In the genomic region with DNA sequence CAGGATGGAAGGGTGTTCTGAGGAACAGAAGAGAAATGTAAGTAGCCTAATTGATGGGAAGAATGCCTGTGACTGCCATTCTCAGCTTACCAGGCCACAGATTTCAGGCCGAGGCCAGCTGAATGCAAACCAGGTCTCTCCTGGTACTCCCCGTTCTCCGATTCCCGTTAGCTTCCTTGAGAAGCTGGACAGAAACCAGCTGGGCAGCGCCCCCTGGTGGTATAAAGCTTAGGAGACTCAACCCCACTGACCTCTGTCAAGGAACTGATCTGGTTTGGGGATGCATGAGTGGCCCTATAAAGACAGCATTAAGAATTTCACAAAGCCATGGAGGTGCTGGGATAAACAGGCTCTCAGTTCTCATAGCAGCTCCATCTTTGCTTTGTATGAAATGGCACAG, we compare ENCODE assay signal across 9 mouse cellular contexts. TPM values are rescaled to one million over a fixed set of nuclear protein-coding genes. Genes with fewer than 3 reads are reported as not detected.
A peak's percentile ranks its signal among the peaks of the same experiment; 100 is the strongest.
DNase-seq lines count a peak whose midpoint lies in the region; ATAC-seq and TF ChIP-seq lines count a peak whose summit lies in the region.
"Had no signal": no experiment of that assay in that cellular context is flagged by ENCODE, and none has a peak within 500 bp of the region (broad histone marks: within the 10 kb centered on the region; RNA-seq: fewer than 3 reads in every experiment).

No protein-coding gene starts in this region.

- peaks cover 22% of the 10 kb centered on the region for H3K4me1 ChIP-seq in forebrain, embryonic 11.5 days (replicated peaks; ENCODE audit: control insufficient read depth, insufficient read depth, low read length)
- peaks cover 43% of the 10 kb centered on the region for H3K4me1 ChIP-seq in forebrain, embryonic 15.5 days
- H3K4me1 ChIP-seq in midbrain, postnatal 0 days (ENCODE audit: insufficient read depth, low read length) = 0 out of 2 replicates have a peak, but pooled peaks cover 2% of the 10 kb centered on the region

- peaks cover 17% of the 10 kb centered on the region for H3K27me3 ChIP-seq in forebrain, embryonic 11.5 days (ENCODE audit: control insufficient read depth, insufficient read depth, low read length)
- H3K27me3 ChIP-seq in forebrain, embryonic 15.5 days = peaks cover 16% of the 10 kb centered on the region; the same call in 1 of the 2 replicates
- H3K27me3 ChIP-seq in midbrain, postnatal 0 days (ENCODE audit: insufficient read depth, low read length) = peaks cover 40% of the 10 kb centered on the region

- peak; percentile 95 for DNase-seq in forebrain, embryonic 11.5 days (ENCODE audit: low spot score)
- peak; percentile 93 for DNase-seq in brain, adult 2 months (ENCODE audit: low read depth, low spot score)
- DNase-seq in left cerebral cortex, adult 9 months (ENCODE audit: low spot score in 2 of 2) = peak; percentile 33 to 81
- peak; percentile 91 for DNase-seq in midbrain, postnatal 0 days (ENCODE audit: low spot score)
- DNase-seq in spleen, postnatal 36 days (ENCODE audit: low spot score in 2 of 2) = peak; percentile 54 to 64

- H3K4me3 ChIP-seq in forebrain, embryonic 11.5 days (ENCODE audit: low read depth, low read length) = no peak overlapping the region
- no peak overlapping the region for H3K4me3 ChIP-seq in forebrain, embryonic 15.5 days
- no peak overlapping the region for H3K4me3 ChIP-seq in midbrain, postnatal 0 days (ENCODE audit: low read depth, low read length)
- H3K4me3 ChIP-seq: midbrain, embryonic 12.5 days had no signal

- no peak overlapping the region for H3K9ac ChIP-seq in forebrain, embryonic 11.5 days (ENCODE audit: low read length)
- H3K9ac ChIP-seq in forebrain, embryonic 15.5 days (replicated peaks) = no peak overlapping the region
- H3K9ac ChIP-seq in midbrain, postnatal 0 days (replicated peaks; ENCODE audit: low read length, poor library complexity, severe bottlenecking) = no peak overlapping the region
- H3K9ac ChIP-seq: midbrain, embryonic 12.5 days had no signal

- ATAC-seq in forebrain, embryonic 11.5 days (replicated peaks; ENCODE audit: low FRiP score) = no peak
- no peak for ATAC-seq in forebrain, embryonic 15.5 days (replicated peaks)
- peak; percentile 61 for ATAC-seq in erythroid progenitor cell, adult 5-6 weeks (replicated peaks; ENCODE audit: low FRiP score, poor library complexity, severe bottlenecking)
- ATAC-seq in hematopoietic stem cell, adult 5-6 weeks (replicated peaks in 1 of 2; ENCODE audit: insufficient read depth in 1 of 2, low FRiP score in 2 of 2, low TSS enrichment in 1 of 2, low read depth in 1 of 2, poor library complexity in 2 of 2, severe bottlenecking in 2 of 2) = peak; percentile 9 to 33; a peak in 1 of 4 replicates
- no peak for ATAC-seq in midbrain, postnatal 0 days (ENCODE audit: low FRiP score)

- no peaks in the 10 kb centered on the region for H3K36me3 ChIP-seq in forebrain, embryonic 11.5 days (ENCODE audit: control insufficient read depth, insufficient read depth, low read length)
- no peaks in the 10 kb centered on the region for H3K36me3 ChIP-seq in forebrain, embryonic 15.5 days
- no peaks in the 10 kb centered on the region for H3K36me3 ChIP-seq in midbrain, postnatal 0 days (ENCODE audit: insufficient read depth, low read length)
- H3K36me3 ChIP-seq: midbrain, embryonic 12.5 days had no signal

- H3K9me3 ChIP-seq in forebrain, embryonic 11.5 days (ENCODE audit: control insufficient read depth, low read length) = no peaks in the 10 kb centered on the region
- H3K9me3 ChIP-seq in forebrain, embryonic 15.5 days = no peaks in the 10 kb centered on the region
- H3K9me3 ChIP-seq in midbrain, postnatal 0 days (ENCODE audit: low read length) = no peaks in the 10 kb centered on the region
- H3K9me3 ChIP-seq: midbrain, embryonic 12.5 days had no signal

- TF ChIP-seq CTCF in midbrain, postnatal 0 days (IDR thresholded peaks at IDR 0.05) = peak; percentile 92

- no peak overlapping the region for H3K4me2 ChIP-seq in forebrain, embryonic 11.5 days (ENCODE audit: low read depth, low read length, severe bottlenecking)
- no peak overlapping the region for H3K4me2 ChIP-seq in forebrain, embryonic 15.5 days (replicated peaks)
- no peak overlapping the region for H3K4me2 ChIP-seq in midbrain, postnatal 0 days (ENCODE audit: low read depth, low read length, poor library complexity, severe bottlenecking)
- H3K4me2 ChIP-seq: midbrain, embryonic 12.5 days had no signal

- no peak overlapping the region for H3K27ac ChIP-seq in forebrain, embryonic 11.5 days (ENCODE audit: low read depth, low read length)
- H3K27ac ChIP-seq in forebrain, embryonic 15.5 days (replicated peaks) = no peak overlapping the region
- H3K27ac ChIP-seq in midbrain, postnatal 0 days (ENCODE audit: low read depth, low read length) = no peak overlapping the region
- H3K27ac ChIP-seq: midbrain, embryonic 12.5 days had no signal

- 1% methylated on average over 5 of the region's 5 CpGs for WGBS in forebrain, embryonic 11.5 days
- 0% methylated on average over 5 of the region's 5 CpGs for WGBS in forebrain, embryonic 15.5 days
- WGBS in midbrain, postnatal 0 days = under 1% methylated on average over 5 of the region's 5 CpGs

RNA-seq across cellular contexts. Expression of a gene that starts 1.7 kb away (rescaled TPM):
- 10.8 and 11.8 TPM in 2 replicates for polyA plus RNA-seq in forebrain, embryonic 11.5 days (2014; fragmentation: Nextera tagmentation; extraction: Ambion mirVana)
- 2.7 and 3.6 TPM in 2 replicates for polyA plus RNA-seq in forebrain, embryonic 15.5 days (2015; fragmentation: Nextera tagmentation; extraction: Ambion mirVana)
- total RNA-seq in erythroid progenitor cell, adult 5-6 weeks (2015; ENCODE audit: low replicate concordance) = not detected in 2 replicates
- not detected in 2 replicates for total RNA-seq in erythroid progenitor cell, adult 5-6 weeks (2017; ENCODE audit: low replicate concordance)
- not detected in 2 replicates for total RNA-seq in hematopoietic stem cell, adult 5-6 weeks (2017)
- 1.8 and 3.7 TPM in 2 replicates for total RNA-seq in midbrain, postnatal 0 days (2014; rRNA removed)
- polyA plus RNA-seq in midbrain, postnatal 0 days (2015; fragmentation: Nextera tagmentation; extraction: Ambion mirVana) = 1.9 and 2.3 TPM in 2 replicates

Comparison
In these comparisons a context has a peak if more than half of its experiments do, and no peak if none do; other contexts are left out.
1. ATAC-seq: peak in erythroid progenitor cell, adult 5-6 weeks (single experiment) and hematopoietic stem cell, adult 5-6 weeks (2 of 2); none in forebrain, embryonic 11.5 days (single experiment), forebrain, embryonic 15.5 days (single experiment) and midbrain, postnatal 0 days (single experiment).
2. Peak in every context shown above with its lines, with median percentiles within 50 percentile points of each other: DNase-seq.